Mouse (Mus musculus) heart, postnatal 0 days (tissue): ENCODE data around the gene Slc9a9. TPM values are rescaled to one million over a fixed set of nuclear protein-coding genes. Genes with fewer than 3 reads are reported as not detected.

Source experiments
- ATAC-seq: fragments of 200-750 bp; cut with Nextera tagmentation; 2 replicates; pipeline ENCODE4 v1.8.0; 2017; ENCODE audit warnings: low read depth, moderate number of reproducible peaks, moderate library complexity; ENCODE audit not compliant: insufficient read depth
- DNase-seq: peaks from one replicate; pipeline ENCODE4 v3.0.0-alpha.2; 2016; ENCODE audit warnings: low spot score
- H3K27ac ChIP-seq: fragments of 300-500 bp; sonication (generic); 2 replicates; pipeline ENCODE4 v1.5.1; 2014; ENCODE audit warnings: low read depth, mild to moderate bottlenecking
- H3K27me3 ChIP-seq: fragments of 300-500 bp; sonication (generic); 2 replicates; pipeline ENCODE4 v1.6.1; 2014; ENCODE audit warnings: low read length, mixed read lengths; ENCODE audit not compliant: control insufficient read depth, insufficient read depth
- H3K36me3 ChIP-seq: fragments of 300-500 bp; sonication (generic); replicated peaks from 2 replicates; pipeline ENCODE4 v1.6.1; 2014; ENCODE audit warnings: low read length, mixed read lengths; ENCODE audit not compliant: control insufficient read depth, insufficient read depth
- H3K4me1 ChIP-seq: fragments of 300-500 bp; sonication (generic); 2 replicates; pipeline ENCODE4 v1.6.1; 2014; ENCODE audit warnings: antibody characterized with exemption; ENCODE audit not compliant: control insufficient read depth, insufficient read depth
- H3K4me2 ChIP-seq: fragments of 300-500 bp; sonication (generic); 2 replicates; pipeline ENCODE4 v1.6.1; 2014; ENCODE audit warnings: low read depth, mild to moderate bottlenecking, low read length, moderate library complexity
- H3K4me3 ChIP-seq: fragments of 300-500 bp; sonication (generic); 2 replicates; pipeline ENCODE4 v1.5.1; 2014; ENCODE audit warnings: low read depth, low read length
- H3K9ac ChIP-seq: fragments of 300-500 bp; sonication (generic); replicated peaks from 2 replicates; pipeline ENCODE4 v1.6.1; 2014; ENCODE audit warnings: low read depth, low read length, mixed read lengths
- H3K9me3 ChIP-seq: fragments of 300-500 bp; sonication (generic); replicated peaks from 2 replicates; pipeline ENCODE4 v1.6.1; 2016; ENCODE audit warnings: low read length; ENCODE audit not compliant: control insufficient read depth
- CTCF ChIP-seq: IDR thresholded peaks from 2 replicates; pipeline ENCODE4 v1.5.1; 2016; ENCODE audit warnings: antibody characterized with exemption, control low read depth, low read depth
- EP300 ChIP-seq: IDR thresholded peaks from 2 replicates; pipeline ENCODE4 v1.6.1; 2016; ENCODE audit warnings: antibody characterized with exemption, low read depth
- WGBS: fragments of 180-500 bp; shearing (Covaris S2); extraction: QIAGEN DNeasy Blood & Tissue Kit; methylation state at CpG from one replicate; pipeline ENCODE4 v1.1.7; 2014; 5-methylcytosine and 5-hydroxymethylcytosine counted together
- polyA plus RNA-seq: library from polyadenylated mRNA; unstranded; fragments of >200 nt; fragmentation: Nextera tagmentation; extraction: Ambion mirVana; gene quantifications from 2 replicates; pipeline ENCODE4 v1.2.1, GENCODE M21; 2015
- total RNA-seq: library from RNA; depleted of rRNA; stranded (reverse); fragments of >200 nt; gene quantifications from 2 replicates; pipeline ENCODE4 v1.2.3, GENCODE M21; 2014; ENCODE audit warnings: low replicate concordance

Gene Slc9a9
- total and polyA plus RNA-seq, 2 experiments from 2014 or later = 1.9 to 7.1 TPM

- TF ChIP-seq CTCF (no peak), EP300 (no peak)
Measured at GRCm38 (mm10) chr9:94840972-94841371, 171.3 kb downstream of the Slc9a9 start.

GRCm38 (mm10) chr9:94844176-94844575, 174.5 kb downstream of the Slc9a9 start:
- Histone ChIP-seq H3K4me1 (no peaks in the 10 kb centered on the region), H3K36me3 (no peaks in the 10 kb centered on the region), H3K4me3 (no peak overlapping the region), H3K27ac (no peak overlapping the region), H3K4me2 (no peak overlapping the region), H3K9me3 (no peaks in the 10 kb centered on the region), H3K9ac (no peak overlapping the region), H3K27me3 (no peaks in the 10 kb centered on the region)
- TF ChIP-seq CTCF (no peak), EP300 (no peak)
- ATAC-seq (no peak), DNase-seq (no peak)
- WGBS = 78% methylated on average over 3 of the region's 3 CpGs

More at GRCm38 (mm10) chr9:94840972-94841371, 171.3 kb downstream of the Slc9a9 start:
- H3K9ac ChIP-seq = no peak overlapping the region
- H3K27me3 ChIP-seq = no peaks in the 10 kb centered on the region
- H3K4me3 ChIP-seq = no peak overlapping the region
- H3K4me2 ChIP-seq = no peak overlapping the region
- ATAC-seq (no peak), DNase-seq (no peak)
- no peak overlapping the region for H3K27ac ChIP-seq
- no peaks in the 10 kb centered on the region for H3K9me3 ChIP-seq
- no peaks in the 10 kb centered on the region for H3K4me1 ChIP-seq
- no peaks in the 10 kb centered on the region for H3K36me3 ChIP-seq
- 81% methylated on average over 4 of the region's 4 CpGs for WGBS

GRCm38 (mm10) chr9:94847624-94848023, 177.9 kb downstream of the Slc9a9 start:
- H3K27ac ChIP-seq = no peak overlapping the region
- 79% methylated on average over 6 of the region's 6 CpGs for WGBS
- no peak for ATAC-seq

GRCm38 (mm10) chr9:94851550-94851949, 181.8 kb downstream of the Slc9a9 start:
- Histone ChIP-seq H3K4me2 (no peak overlapping the region), H3K27me3 (no peaks in the 10 kb centered on the region), H3K4me3 (no peak overlapping the region), H3K36me3 (no peaks in the 10 kb centered on the region), H3K9ac (no peak overlapping the region), H3K9me3 (no peaks in the 10 kb centered on the region), H3K4me1 (no peaks in the 10 kb centered on the region), H3K27ac (no peak overlapping the region)
- TF ChIP-seq CTCF = no peak
- TF ChIP-seq EP300 = no peak
- ATAC-seq (no peak), DNase-seq (no peak)
- 58% methylated on average over 3 of the region's 3 CpGs for WGBS

More at GRCm38 (mm10) chr9:94847624-94848023, 177.9 kb downstream of the Slc9a9 start:
- H3K9me3 ChIP-seq = no peaks in the 10 kb centered on the region
- H3K9ac ChIP-seq = no peak overlapping the region
- no peak overlapping the region for H3K4me2 ChIP-seq
- TF ChIP-seq CTCF (no peak), EP300 (no peak)
- H3K4me3 ChIP-seq = no peak overlapping the region
- DNase-seq = no peak
- no peaks in the 10 kb centered on the region for H3K4me1 ChIP-seq
- H3K36me3 ChIP-seq = no peaks in the 10 kb centered on the region
- no peaks in the 10 kb centered on the region for H3K27me3 ChIP-seq

- DNase-seq (no peak), ATAC-seq (no peak)
- Histone ChIP-seq H3K4me1 (no peaks in the 10 kb centered on the region), H3K4me2 (no peak overlapping the region), H3K9me3 (no peaks in the 10 kb centered on the region), H3K27ac (no peak overlapping the region), H3K36me3 (no peaks in the 10 kb centered on the region), H3K4me3 (no peak overlapping the region), H3K27me3 (no peaks in the 10 kb centered on the region), H3K9ac (no peak overlapping the region)
- TF ChIP-seq EP300 = no peak
- no peak for TF ChIP-seq CTCF
- 44% methylated on average over 3 of the region's 3 CpGs for WGBS
Measured at GRCm38 (mm10) chr9:94856093-94856492, 186.4 kb downstream of the Slc9a9 start.

- H3K27me3 ChIP-seq = no peaks in the 10 kb centered on the region
- TF ChIP-seq EP300 = no peak
- no peak for TF ChIP-seq CTCF
- 82% methylated on average over 1 of the region's 1 CpGs for WGBS
- no peaks in the 10 kb centered on the region; the same call in 1 of the 2 replicates for H3K9me3 ChIP-seq
- ATAC-seq (no peak), DNase-seq (no peak)
- no peak overlapping the region for H3K4me3 ChIP-seq
- no peaks in the 10 kb centered on the region for H3K36me3 ChIP-seq
- no peak overlapping the region for H3K27ac ChIP-seq
- no peaks in the 10 kb centered on the region for H3K4me1 ChIP-seq
- no peak overlapping the region for H3K4me2 ChIP-seq
- no peak overlapping the region for H3K9ac ChIP-seq
Measured at GRCm38 (mm10) chr9:94868557-94868956, 198.8 kb downstream of the Slc9a9 start.
